Mouse (Mus musculus) splenic B cell, adult 2 months (primary cell): ENCODE data around the gene Galnt17.

Experiments
- DNase-seq: peaks from one replicate; pipeline ENCODE4 v3.0.0-alpha.2; 2011; ENCODE audit warnings: low read depth, low spot score
- H3K27me3 ChIP-seq: 2 replicates; pipeline ENCODE4 v1.6.1; 2012; ENCODE audit warnings: mild to moderate bottlenecking, low read length, moderate library complexity, mixed read lengths; ENCODE audit not compliant: control insufficient read depth, poor library complexity, insufficient read depth, severe bottlenecking
- H3K36me3 ChIP-seq: 2 replicates; pipeline ENCODE4 v1.6.1; 2012; ENCODE audit warnings: mild to moderate bottlenecking, low read length, moderate library complexity, mixed read lengths; ENCODE audit not compliant: control insufficient read depth, poor library complexity, insufficient read depth, severe bottlenecking

The Galnt17 gene

DNA sequence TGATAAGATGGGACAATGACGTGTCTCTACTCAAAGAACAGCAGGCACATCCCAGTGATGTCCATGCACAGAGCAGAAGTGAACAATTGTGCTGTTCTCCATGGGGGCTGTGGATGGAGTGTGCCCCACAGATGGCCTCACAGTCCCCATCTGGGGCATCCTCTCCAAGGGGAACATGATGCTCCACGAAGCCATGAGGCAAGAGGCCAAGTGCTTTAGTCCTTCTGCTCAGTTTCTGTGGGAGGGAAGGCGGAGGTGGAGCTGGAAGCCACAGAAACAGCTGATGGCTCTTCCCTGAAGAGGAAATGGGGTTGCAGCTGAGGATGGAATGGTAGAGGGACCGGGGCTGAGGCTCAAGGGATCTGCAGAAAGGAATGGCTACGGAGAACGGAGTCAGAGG lies 243.1 kb downstream of the Galnt17 start:
- Histone ChIP-seq H3K27me3 (no peaks in the 10 kb centered on the region), H3K36me3 (no peaks in the 10 kb centered on the region)
- no peak for DNase-seq

DNA sequence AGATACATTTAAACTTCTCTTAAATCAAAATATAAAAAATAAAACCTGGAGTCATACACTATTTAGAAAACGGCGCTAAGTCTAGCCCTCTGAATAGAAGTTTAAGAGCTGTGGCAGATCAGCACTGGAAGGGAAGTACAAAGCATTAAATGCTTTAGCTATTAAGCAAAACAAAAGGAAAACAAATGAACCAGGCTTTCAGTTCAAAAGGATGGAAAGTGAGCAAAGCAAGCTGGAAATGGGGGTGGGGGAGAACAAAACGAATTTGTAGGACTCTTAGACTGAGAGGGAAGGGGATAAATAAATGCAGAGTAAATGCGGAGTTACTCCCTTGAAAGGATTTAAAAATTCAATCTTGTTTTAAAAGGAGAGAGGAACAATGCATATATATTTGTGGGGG lies 259.8 kb downstream of the Galnt17 start:
- no peak for DNase-seq
- no peaks in the 10 kb centered on the region for H3K36me3 ChIP-seq
- no peaks in the 10 kb centered on the region for H3K27me3 ChIP-seq

GRCm38 (mm10) chr5:131043130-131043529 lies 265.2 kb downstream of the Galnt17 start:
- DNase-seq = no peak
- Histone ChIP-seq H3K27me3 (no peaks in the 10 kb centered on the region), H3K36me3 (no peaks in the 10 kb centered on the region)

DNA sequence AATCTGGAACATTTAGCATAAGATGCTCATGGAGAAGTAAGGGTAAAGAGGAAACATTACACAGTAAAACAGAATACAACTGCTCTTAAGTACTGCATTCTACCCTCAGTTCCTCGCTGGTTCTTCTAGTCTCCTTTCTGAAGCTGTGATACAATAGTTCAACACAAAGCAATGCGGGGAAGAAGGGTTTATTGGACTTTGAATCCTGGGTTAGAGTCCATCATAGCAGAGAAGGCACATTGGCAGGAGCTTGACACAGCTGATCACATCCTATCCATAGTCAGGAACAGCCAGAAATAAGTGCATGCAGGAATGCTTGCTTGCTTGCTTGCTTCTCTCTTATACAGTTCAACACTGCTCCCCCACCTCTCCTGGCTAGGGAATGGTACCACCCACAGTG lies 267.9 kb downstream of the Galnt17 start:
- Histone ChIP-seq H3K27me3 (no peaks in the 10 kb centered on the region), H3K36me3 (no peaks in the 10 kb centered on the region)
- DNase-seq = no peak

DNA sequence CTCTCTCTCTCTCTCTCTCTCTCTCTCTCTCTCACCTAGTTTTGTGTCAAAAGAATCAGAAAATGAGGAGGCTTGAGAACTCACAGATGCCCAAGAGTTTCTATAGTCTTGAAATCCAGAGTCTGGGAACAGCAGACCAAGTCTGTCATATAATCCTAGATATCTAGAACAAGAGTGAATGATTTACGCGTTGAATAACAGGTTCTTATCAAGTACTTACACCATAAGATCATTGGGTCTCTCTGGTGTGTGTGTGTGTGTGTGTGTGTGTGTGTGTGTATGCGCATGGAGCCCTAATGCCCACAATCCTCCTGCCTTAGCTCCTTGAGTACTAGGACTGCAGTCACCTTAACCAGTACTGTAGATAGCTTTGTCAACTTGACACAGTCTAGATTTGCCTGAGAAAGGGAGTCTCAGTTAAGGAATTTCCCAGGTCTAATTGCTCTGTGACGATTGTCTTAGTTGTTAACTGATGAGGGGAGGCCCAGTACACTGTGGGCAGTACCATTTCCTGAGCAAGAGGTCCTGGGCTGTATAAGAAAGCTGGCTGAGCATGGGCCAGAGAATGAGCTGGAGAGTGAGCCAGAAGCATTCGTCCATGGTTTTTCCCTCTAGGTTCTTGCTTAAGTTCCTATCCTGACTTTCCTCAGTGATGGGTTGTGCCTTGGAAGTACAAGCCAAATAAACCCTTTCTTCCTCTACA lies 268.5 kb downstream of the Galnt17 start:
- no peaks in the 10 kb centered on the region for H3K36me3 ChIP-seq
- no peak for DNase-seq

GRCm38 (mm10) chr5:131024506-131024905 lies 283.8 kb downstream of the Galnt17 start:
- no peaks in the 10 kb centered on the region for H3K27me3 ChIP-seq
- no peaks in the 10 kb centered on the region for H3K36me3 ChIP-seq
- no peak for DNase-seq

More for the DNA sequence above, 268.5 kb downstream of the Galnt17 start:
- H3K27me3 ChIP-seq = no peaks in the 10 kb centered on the region

- no peak for DNase-seq
- Histone ChIP-seq H3K36me3 (no peaks in the 10 kb centered on the region), H3K27me3 (no peaks in the 10 kb centered on the region)
Measured at GRCm38 (mm10) chr5:131022396-131022993, 285.8 kb downstream of the Galnt17 start.

GRCm38 (mm10) chr5:131020936-131021335 lies 287.4 kb downstream of the Galnt17 start:
- no peak for DNase-seq
- H3K36me3 ChIP-seq = no peaks in the 10 kb centered on the region

DNA sequence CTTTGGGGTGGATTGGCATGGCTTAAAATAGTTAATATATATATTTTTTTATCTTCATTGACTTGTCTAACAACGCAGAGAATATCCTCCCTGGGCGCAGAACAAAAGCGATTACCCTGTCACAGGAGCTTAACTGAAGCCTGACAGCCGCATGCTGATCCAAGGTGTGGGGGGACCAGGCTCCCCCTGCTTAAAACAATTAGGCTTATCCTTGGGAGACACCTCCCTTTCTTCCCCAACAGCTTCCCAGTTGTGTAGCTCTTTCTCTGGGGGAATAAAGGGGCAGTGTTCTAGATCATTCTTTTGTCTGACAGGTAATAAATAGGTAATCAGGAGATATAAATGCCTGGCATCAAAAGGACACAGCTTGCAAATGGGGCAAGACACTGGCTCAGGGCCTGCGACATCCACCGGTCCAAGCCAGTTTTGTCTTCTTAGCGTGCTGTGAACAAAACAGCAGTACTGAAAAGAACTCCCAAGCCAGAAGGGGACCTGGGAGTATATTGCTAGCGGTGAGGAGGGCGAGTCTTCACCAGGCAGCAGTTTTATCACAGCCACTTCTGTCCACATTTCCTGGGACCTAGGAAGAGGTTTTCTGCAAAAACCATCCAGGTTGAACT lies 288.8 kb downstream of the Galnt17 start:
- no peaks in the 10 kb centered on the region for H3K36me3 ChIP-seq
- DNase-seq = no peak
- H3K27me3 ChIP-seq = no peaks in the 10 kb centered on the region

More at GRCm38 (mm10) chr5:131020936-131021335, 287.4 kb downstream of the Galnt17 start:
- no peaks in the 10 kb centered on the region for H3K27me3 ChIP-seq

DNA sequence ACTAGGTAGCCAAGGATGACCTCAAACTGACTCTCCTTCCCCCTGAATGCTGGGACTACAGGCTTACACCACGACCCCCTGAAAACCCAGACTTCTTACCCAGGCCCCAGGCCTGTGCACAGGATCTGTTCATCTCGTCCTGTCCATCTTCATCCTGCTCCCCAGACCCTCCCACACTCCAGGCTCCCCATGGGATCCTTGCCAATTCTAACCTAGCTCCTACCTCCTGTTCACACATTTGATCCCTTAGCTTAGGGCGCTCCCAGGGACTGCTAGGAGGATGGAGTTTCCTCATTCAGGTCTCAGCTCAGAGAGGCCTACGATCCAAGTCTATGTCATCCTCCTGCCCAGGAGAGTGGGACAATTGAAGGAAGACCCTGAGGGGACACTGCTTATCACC lies 292.2 kb downstream of the Galnt17 start:
- Histone ChIP-seq H3K27me3 (no peaks in the 10 kb centered on the region), H3K36me3 (no peaks in the 10 kb centered on the region)
- DNase-seq = no peak

DNA sequence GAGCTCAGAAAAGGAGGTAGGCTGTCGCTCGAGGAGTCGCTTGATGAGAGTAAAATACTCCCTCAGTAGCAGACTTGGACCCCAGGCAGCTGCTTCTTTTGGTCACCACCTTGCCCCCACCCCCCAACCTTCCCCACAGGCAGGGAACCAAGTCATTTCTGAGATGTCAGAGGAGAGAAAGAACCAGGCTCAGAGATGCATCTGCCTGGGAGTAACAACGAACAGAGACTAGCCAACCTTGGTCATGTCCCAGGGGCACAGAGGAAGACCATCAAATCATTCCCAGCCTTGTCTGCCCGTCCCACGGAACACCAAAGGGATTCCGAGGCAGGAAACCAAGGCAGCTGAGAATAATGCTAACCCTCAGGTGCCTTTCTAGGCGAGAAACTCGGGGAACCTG lies 293.0 kb downstream of the Galnt17 start:
- H3K36me3 ChIP-seq = no peaks in the 10 kb centered on the region
- no peaks in the 10 kb centered on the region for H3K27me3 ChIP-seq
- DNase-seq = no peak

DNA sequence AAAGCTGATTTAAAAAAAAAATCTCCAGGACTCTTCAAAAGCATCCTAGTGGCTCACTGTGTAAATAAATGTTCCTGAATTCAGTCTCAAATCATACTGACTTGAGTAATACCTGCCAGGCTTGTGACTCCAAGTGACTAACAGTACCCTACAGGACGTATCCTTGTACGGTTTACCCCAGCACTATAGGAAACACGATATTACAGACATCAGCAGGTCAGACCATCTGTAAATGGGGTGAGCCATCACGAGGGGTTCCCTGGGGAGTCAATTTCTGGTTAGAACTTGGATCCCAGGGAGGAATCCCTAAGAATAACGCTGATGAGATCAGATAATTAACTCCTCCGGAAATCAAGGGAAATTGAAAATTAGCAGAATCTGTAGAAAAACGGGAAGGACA lies 294.5 kb downstream of the Galnt17 start:
- DNase-seq = no peak
- Histone ChIP-seq H3K36me3 (no peaks in the 10 kb centered on the region), H3K27me3 (no peaks in the 10 kb centered on the region)

DNA sequence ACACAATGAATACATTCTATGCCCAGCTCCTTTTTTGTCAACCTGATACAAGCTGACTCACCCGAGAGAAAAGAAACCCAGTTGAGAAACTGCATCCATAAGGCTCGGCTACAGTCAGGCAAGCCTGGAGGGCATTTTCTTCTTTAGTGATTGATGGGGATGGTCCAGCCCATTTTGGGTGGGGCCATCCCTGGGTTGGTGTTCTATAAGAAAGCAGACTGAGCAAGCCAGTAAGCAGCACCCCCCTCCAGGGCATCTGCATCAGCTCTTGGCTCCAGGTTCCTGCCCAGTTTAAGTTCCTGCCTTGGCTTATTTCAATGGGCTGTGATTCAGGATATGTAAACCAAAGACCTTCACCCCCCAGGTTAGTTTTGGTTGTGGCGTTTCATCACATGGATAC lies 295.2 kb downstream of the Galnt17 start:
- Histone ChIP-seq H3K27me3 (no peaks in the 10 kb centered on the region), H3K36me3 (no peaks in the 10 kb centered on the region)
- no peak for DNase-seq

- DNase-seq = no peak
- Histone ChIP-seq H3K27me3 (no peaks in the 10 kb centered on the region), H3K36me3 (no peaks in the 10 kb centered on the region)
Measured at GRCm38 (mm10) chr5:131009510-131009909, 298.8 kb downstream of the Galnt17 start.

DNA sequence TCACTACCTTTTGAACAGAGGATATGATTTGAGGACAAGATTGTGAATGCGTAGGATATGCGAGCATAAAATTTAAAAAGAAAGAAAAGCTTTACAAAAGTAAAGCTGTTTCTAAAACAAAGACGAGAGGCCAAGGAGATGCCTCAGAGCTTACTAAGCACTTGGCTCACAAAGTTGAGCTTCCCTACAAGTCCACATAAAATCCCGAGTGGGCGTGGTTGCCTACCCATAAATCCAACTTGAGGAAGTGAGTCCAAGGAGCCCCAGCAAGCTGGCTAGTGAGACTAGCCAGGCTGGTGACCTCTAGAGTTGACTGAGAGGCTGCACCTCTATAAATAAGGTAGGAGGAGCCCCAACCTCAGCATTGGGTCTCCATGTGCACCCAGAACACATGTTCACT lies 299.8 kb downstream of the Galnt17 start:
- Histone ChIP-seq H3K36me3 (no peaks in the 10 kb centered on the region), H3K27me3 (no peaks in the 10 kb centered on the region)
- DNase-seq = no peak
